Mouse (Mus musculus) left cerebral cortex, adult 2 months (tissue): ENCODE measurements around the gene Ces2h. TPM values are rescaled to one million over a fixed set of nuclear protein-coding genes. Genes with fewer than 3 reads are reported as not detected.

Experiments used
- DNase-seq, 2 experiments: peaks; one replicate each; pipeline ENCODE4 v3.0.0; 2021 to 2022; ENCODE audit warnings: low spot score in 2 of 2, mixed read lengths in 1 of 2; ENCODE audit errors: extremely low spot score in 1 of 2
- H3K27ac ChIP-seq: fragments of 200-600 bp; 2 replicates; pipeline ENCODE4 v1.8.1; 2022
- H3K4me3 ChIP-seq: fragments of 200-600 bp; 2 replicates; pipeline ENCODE4 v1.8.1; 2022
- CTCF ChIP-seq: fragments of 200-600 bp; IDR thresholded peaks from 2 replicates; pipeline ENCODE4 v1.8.1; 2022; ENCODE audit warnings: antibody characterized with exemption, mild to moderate bottlenecking, moderate library complexity
- intact Hi-C: fragments of 180-260 bp; cut with DNase I; formaldehyde crosslinking; loops from one replicate; pipeline ENCODE4 v1.15.1; 2025
- long read RNA-seq, 2 experiments: library from polyadenylated mRNA; stranded (forward); transcript quantifications; one replicate each; pipeline ENCODE4 v2.0.0; 2021; ENCODE audit warnings: borderline mapping rate in 2 of 2
- total RNA-seq, 2 experiments: library from RNA; stranded (reverse); gene quantifications; 2 replicates each; pipeline ENCODE4 v1.2.3; 2021

The Ces2h gene
- not detected for total RNA-seq
- long read RNA-seq, experiment 1 = 0 reads
- long read RNA-seq, experiment 2 = 0 reads

DNA sequence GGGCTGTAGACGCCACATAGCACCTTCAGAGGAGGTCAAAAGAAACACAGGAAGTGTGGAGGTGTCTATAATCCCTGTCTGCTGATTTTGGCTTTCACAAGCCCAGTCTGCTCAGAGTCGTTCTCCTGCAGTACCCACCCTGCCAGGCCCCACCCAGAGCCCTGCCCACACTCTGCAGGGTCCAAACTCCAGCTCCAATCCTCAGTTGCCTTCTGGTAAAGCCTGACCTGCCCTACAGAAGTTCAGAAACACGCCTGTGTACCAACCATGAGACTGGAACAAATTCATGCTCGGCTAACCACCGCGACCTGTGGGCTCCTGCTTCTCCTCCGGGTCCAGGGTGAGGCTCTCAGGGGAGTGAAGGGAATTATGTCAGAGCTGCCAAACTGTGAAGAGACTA is at the start of gene Ces2h:
Gene Ces2h, plus strand, starts transcription at position 268 of the 400 bp plus-strand sequence.
- no peak within 1 kb of the TSS for H3K4me3 ChIP-seq
- no peak for TF ChIP-seq CTCF
- H3K27ac ChIP-seq = no peak within 1 kb of the TSS
- intact Hi-C loops = no loop called here
- no peak for DNase-seq

GRCm38 (mm10) chr8:104961537-104961961 is 39.1 kb upstream of the Ces2h start, which contains the start of gene Ces2g:
TSS of gene Ces2g (plus strand) at chr8:104961718.
- no peak for DNase-seq
- H3K27ac ChIP-seq = no peak within 1 kb of the TSS
- no peak for TF ChIP-seq CTCF
- H3K4me3 ChIP-seq = no peak within 1 kb of the TSS
- intact Hi-C loops = no loop called here

DNA sequence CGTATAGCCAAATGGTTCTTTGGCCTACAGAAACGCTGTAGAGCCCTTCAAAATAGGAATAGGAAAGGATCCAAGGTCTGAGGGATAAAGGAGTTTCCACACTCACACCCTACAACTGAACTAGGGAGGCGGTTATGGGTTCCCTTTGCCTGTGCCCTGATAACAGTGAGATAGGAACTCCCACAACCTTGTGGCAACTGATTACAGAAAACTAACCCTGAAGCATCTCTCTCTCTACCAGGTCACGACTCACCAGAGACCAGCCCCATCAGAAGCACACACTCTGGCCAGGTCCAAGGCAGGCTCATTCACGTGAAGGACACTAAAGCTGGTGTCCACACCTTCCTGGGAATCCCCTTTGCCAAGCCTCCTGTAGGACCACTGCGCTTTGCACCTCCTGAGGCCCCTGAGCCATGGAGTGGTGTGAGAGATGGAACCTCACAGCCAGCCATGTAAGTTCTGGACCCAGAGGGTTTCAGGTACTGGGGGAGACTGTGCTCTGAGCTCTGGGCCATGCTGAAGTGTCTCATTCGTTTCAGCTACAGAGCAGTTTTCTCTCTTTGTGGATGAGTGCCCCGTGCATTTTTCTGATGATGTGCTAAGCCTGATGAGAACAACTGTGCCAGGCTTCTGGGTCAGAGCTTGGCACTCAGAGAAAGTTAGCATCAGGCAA is 38.3 kb upstream of the Ces2h start:
- no peak overlapping the region for H3K4me3 ChIP-seq
- TF ChIP-seq CTCF = no peak
- intact Hi-C loops = no loop called here

GRCm38 (mm10) chr8:104963375-104963894 is 37.2 kb upstream of the Ces2h start:
- H3K4me3 ChIP-seq = no peak overlapping the region
- intact Hi-C loops = no loop called here
- no peak for TF ChIP-seq CTCF
- DNase-seq = no peak
- H3K27ac ChIP-seq = no peak overlapping the region

More for the DNA sequence above, 38.3 kb upstream of the Ces2h start:
- no peak for DNase-seq
- H3K27ac ChIP-seq = no peak overlapping the region

DNA sequence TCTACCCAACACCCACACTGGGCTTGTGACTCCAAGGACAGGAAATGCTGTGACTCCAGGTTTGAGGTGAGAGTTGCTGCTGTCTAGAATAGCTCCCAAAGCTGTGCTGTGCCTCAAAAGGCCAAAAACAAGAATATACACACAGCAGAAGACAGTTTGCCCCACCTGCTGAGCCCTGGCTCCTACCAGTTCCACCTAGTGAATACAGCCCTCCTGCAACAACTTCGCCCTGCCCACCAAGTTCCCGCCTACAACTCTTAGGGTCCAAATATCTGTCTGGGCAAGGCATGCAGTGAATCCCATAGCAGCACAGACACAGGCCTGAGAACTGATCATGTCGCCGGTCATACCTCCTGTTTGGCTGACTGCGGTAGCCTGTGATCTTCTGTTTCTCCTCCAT is 16.5 kb upstream of the Ces2h start:
- no peak overlapping the region for H3K27ac ChIP-seq
- intact Hi-C loops = no loop called here
- TF ChIP-seq CTCF = no peak
- DNase-seq = no peak
- no peak overlapping the region for H3K4me3 ChIP-seq

- Histone ChIP-seq H3K27ac (no peak overlapping the region), H3K4me3 (no peak overlapping the region)
- intact Hi-C loops = no loop called here
- TF ChIP-seq CTCF = no peak
- DNase-seq = no peak
Observed at GRCm38 (mm10) chr8:104984942-104985341, 15.7 kb upstream of the Ces2h start.

DNA sequence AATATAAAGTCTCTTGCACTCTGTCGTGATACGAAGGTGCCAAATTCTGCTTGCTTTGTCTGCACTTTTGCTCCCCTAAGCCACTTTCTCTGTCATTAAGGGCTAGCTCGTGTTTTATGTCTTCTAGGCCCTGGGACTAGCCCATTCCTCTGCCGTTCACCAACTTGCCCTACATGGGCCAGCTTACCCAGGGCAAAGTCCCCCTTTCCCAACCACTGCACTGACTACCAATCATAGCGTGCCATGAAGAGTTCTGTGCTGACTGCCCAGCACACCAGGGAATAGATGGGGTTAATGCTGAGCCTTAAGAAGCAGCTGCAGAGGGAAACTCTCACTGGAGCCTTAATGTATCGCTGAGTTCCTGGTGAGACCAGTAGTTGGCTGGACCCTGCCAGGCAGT is 2.5 kb upstream of the Ces2h start:
- no peak for DNase-seq
- Histone ChIP-seq H3K27ac (no peak overlapping the region), H3K4me3 (no peak overlapping the region)
- TF ChIP-seq CTCF = no peak
- intact Hi-C loops = no loop called here

GRCm38 (mm10) chr8:104999183-104999582 is 1.5 kb upstream of the Ces2h start:
- no peak for DNase-seq
- no peak for TF ChIP-seq CTCF
- no peak overlapping the region for H3K4me3 ChIP-seq
- no peak overlapping the region for H3K27ac ChIP-seq
- intact Hi-C loops = no loop called here

DNA sequence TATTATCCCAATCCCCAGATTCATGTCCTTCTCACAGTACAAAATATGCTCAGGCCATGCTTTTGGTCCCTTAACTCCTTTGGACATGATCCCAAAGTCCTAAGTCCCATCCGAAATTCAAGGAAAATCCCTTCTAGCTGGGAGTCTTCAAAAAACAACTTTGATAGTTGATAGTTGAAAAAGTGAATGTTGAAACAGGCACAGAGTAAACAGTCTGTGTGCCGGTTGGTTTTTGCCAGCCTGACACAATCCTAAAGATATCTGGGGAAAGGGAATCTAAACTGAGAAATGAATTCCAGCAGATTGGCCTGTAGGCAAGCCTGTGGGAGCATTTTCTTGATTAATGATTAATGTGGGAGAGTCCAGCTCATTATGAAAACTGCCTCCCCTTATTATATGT is 9.3 kb downstream of the Ces2h start:
- TF ChIP-seq CTCF = no peak
- DNase-seq = no peak
- Histone ChIP-seq H3K4me3 (no peak overlapping the region), H3K27ac (no peak overlapping the region)
- intact Hi-C loops = no loop called here

DNA sequence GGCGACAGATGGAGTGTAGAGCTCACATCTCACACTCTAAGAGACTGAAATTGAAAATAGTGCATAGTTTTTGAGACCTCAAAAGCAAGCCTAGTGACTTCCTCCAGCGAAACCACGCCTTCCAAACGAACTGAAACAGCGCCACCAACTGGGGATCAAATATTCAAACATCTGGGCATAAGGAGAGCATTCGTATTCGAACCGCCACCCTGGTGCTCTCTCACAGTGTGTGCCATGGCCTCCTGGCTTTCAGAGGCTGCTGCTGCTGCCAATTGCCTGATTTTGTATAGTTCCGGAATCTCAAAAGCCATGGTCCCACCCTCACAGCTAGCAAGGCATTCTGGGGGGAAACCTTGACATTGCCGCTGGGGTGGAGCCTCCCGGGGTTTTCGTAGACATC is 10.5 kb downstream of the Ces2h start:
- Histone ChIP-seq H3K4me3 (no peak overlapping the region), H3K27ac (no peak overlapping the region)
- no peak for DNase-seq
- no peak for TF ChIP-seq CTCF
- intact Hi-C loops = no loop called here

DNA sequence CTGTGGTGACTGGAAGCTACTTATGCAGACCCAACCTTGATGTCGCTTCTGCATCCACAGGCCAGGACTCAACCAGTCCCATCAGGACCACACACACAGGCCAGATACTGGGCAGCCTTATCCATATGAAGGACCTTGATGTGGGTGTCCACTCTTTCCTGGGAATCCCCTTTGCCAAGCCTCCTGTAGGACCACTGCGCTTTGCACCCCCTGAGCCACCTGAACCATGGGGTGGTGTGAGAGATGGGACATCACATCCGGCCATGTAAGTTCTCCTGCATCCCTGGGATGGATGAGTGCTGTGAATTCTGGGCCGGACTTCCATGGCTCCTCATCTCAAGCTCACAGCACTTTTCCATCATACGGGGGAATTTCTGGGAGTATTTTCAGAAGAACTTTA is 13.7 kb downstream of the Ces2h start:
- intact Hi-C loops = no loop called here
- no peak for TF ChIP-seq CTCF
- Histone ChIP-seq H3K27ac (no peak overlapping the region), H3K4me3 (no peak overlapping the region)
- DNase-seq = no peak

DNA sequence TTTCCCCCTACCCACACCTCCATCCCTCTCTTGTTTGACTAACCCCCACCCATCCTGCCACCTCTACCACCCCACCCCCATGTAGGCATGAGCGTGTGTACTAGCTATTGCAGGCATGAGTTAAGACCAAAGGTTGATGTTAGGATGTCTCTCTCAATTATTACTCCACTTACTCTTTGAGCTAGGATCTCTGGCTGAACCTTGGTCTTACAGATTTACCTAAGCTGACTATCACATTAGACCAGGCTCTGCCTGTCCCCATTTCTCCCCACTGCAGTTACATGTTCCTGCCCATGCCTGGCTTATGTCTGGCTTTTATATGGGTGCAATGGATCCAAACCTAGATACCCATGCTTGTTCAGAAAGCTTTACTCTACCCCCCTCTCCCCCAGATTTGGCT is 21.3 kb downstream of the Ces2h start:
- DNase-seq = no peak
- TF ChIP-seq CTCF = no peak
- H3K27ac ChIP-seq = no peak overlapping the region
- no peak overlapping the region for H3K4me3 ChIP-seq
- intact Hi-C loops = no loop called here

- intact Hi-C loops = no loop called here
- no peak for DNase-seq
- no peak for TF ChIP-seq CTCF
Observed at GRCm38 (mm10) chr8:105023087-105023486, 22.4 kb downstream of the Ces2h start.

More at GRCm38 (mm10) chr8:105023087-105023486, 22.4 kb downstream of the Ces2h start:
- Histone ChIP-seq H3K4me3 (no peak overlapping the region), H3K27ac (no peak overlapping the region)
